Mouse (Mus musculus): Measurements from ENCODE around the gene Mgme1. TPM values are rescaled to one million over a fixed set of nuclear protein-coding genes. Genes with fewer than 3 reads are reported as not detected.
A peak's percentile ranks its signal among the peaks of the same experiment; 100 is the strongest.

Mgme1 gene
- polyA plus RNA-seq, 1 experiment from 2014 or later, result 22.6 TPM

DNA sequence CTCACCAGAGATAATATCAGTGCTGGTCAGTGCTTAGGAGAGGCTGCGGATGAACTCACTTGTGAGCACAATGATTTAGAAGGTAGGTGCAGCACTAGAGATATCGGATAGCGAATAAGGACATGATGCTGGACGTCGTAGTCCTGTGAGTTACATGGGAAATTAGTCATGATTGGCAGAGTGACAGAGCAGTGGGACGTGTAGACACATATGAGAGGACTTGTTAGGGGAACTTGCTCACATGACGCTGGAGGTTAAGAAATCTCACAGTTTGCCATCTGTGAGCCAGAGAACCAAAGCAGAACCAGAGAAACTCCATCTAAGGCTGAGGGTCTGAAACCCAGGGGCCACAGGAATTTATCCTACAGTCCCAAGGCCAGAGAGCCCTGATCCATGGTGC is 19.9 kb downstream of the Mgme1 start:
- ATAC-seq (ENCODE audit: low read depth), result no peak
- Histone ChIP-seq H3K4me1 (replicated peaks; ENCODE audit: control insufficient read depth, insufficient read depth, low read length) (no peaks in the 10 kb centered on the region), H3K36me3 (ENCODE audit: control insufficient read depth, insufficient read depth, low read length) (no peaks in the 10 kb centered on the region), H3K4me3 (ENCODE audit: low read length) (no peak overlapping the region), H3K4me2 (ENCODE audit: low read depth, low read length) (no peak overlapping the region), H3K9ac (ENCODE audit: low read length) (no peak overlapping the region), H3K9me3 (ENCODE audit: control insufficient read depth, low read length) (no peaks in the 10 kb centered on the region), H3K27ac (ENCODE audit: low read length) (no peak overlapping the region), H3K27me3 (ENCODE audit: control insufficient read depth, insufficient read depth, low read depth, low read length) (no peaks in the 10 kb centered on the region)
- WGBS, result 81% methylated on average over 7 of the region's 7 CpGs

DNA sequence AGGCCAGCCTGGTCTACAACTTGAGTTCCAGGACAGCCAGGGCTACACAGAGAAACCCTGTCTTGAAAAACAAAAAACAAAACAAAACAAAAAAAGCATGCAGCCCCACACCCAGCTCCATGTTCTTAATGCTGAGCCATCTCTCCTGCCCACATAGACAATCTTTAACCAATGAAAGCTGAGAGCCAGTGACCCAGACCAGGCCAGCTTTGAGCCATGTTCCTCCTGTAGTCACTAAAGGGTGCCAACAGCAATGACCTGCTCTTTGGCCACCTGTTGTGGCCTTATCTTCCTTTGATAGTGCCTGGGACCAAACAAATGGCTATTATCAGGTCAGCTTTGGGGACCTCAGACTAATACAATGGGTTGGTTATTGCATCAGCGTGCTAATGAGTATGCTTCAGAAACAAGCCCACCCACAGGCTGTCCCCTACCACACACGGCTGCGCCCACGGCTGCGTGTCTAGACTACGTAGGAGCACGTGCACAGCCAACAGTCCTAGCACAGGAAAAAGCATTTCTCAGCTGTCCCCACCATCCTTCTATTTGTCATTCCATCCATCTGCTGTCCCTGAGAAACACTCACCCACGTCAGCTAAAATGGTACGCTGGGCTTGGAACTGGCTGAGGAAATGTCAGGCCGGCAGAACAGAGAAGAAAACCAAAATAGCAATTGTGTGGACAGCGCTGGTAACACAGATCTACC is 21.3 kb downstream of the Mgme1 start:
- Histone ChIP-seq H3K27me3 (ENCODE audit: control insufficient read depth, insufficient read depth, low read depth, low read length) (no peaks in the 10 kb centered on the region), H3K9ac (ENCODE audit: low read length) (no peak overlapping the region), H3K9me3 (ENCODE audit: control insufficient read depth, low read length) (no peaks in the 10 kb centered on the region), H3K4me2 (ENCODE audit: low read depth, low read length) (no peak overlapping the region), H3K36me3 (ENCODE audit: control insufficient read depth, insufficient read depth, low read length) (no peaks in the 10 kb centered on the region), H3K4me1 (replicated peaks; ENCODE audit: control insufficient read depth, insufficient read depth, low read length) (no peaks in the 10 kb centered on the region), H3K27ac (ENCODE audit: low read length) (no peak overlapping the region), H3K4me3 (ENCODE audit: low read length) (no peak overlapping the region)
- no peak for ATAC-seq (ENCODE audit: low read depth)
- WGBS, result 68% methylated on average over 11 of the region's 11 CpGs

GRCm38 (mm10) chr2:144295145-144295735 is 24.8 kb downstream of the Mgme1 start:
- 51% methylated on average over 9 of the region's 9 CpGs for WGBS
- Histone ChIP-seq H3K36me3 (ENCODE audit: control insufficient read depth, insufficient read depth, low read length) (no peaks in the 10 kb centered on the region), H3K4me3 (ENCODE audit: low read length) (no peak overlapping the region), H3K9ac (ENCODE audit: low read length) (no peak overlapping the region), H3K9me3 (ENCODE audit: control insufficient read depth, low read length) (no peaks in the 10 kb centered on the region), H3K27me3 (ENCODE audit: control insufficient read depth, insufficient read depth, low read depth, low read length) (no peaks in the 10 kb centered on the region), H3K4me1 (replicated peaks; ENCODE audit: control insufficient read depth, insufficient read depth, low read length) (peaks cover 3% of the 10 kb centered on the region; the same call in 1 of the 2 replicates), H3K4me2 (ENCODE audit: low read depth, low read length) (no peak overlapping the region), H3K27ac (ENCODE audit: low read length) (no peak overlapping the region)
- no peak for ATAC-seq (ENCODE audit: low read depth)

DNA sequence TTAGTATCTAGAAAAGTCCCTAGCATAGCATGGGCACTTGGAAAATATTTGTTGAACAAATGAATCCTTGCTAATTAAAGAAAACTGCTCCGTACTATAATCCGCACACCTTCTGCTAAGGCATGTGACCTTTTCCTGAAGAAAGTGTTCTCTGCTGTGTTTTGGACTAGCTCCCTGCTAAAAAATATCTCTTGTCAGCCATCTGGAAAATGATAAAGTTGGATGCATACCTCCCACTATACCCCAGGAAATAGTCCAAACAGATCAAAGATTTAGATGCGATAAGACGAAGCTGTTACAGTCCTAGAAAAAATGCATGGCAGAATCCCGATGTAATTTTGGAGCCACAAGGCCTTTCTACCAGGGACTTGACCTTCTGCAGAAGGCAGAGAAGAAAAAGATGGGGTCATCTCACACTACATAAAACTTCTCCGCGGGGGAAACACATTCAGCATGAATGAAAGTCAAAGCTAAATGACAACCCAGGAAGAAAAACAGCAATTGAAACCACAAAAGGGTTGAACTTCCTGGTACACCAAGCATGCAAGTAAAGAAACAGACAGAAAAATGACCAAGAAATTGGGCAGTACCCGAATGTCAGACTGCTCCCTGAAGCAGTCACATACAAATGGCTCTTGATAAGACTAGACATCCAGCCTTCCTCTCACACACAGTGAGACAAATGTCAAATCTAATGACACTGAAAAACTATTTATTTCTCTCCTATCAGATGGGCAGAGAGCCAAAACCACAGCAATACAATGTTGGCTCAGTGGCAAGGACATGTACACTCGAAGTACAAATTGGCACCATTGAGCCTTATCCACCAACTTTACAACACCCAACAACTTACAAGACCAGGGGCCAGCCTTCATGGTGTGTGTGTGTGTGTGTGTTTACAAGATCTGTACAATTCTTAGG is 29.5 kb downstream of the Mgme1 start:
- Histone ChIP-seq H3K4me3 (ENCODE audit: low read length) (no peak overlapping the region), H3K4me1 (replicated peaks; ENCODE audit: control insufficient read depth, insufficient read depth, low read length) (peaks cover 4% of the 10 kb centered on the region; the same call in 1 of the 2 replicates), H3K9ac (ENCODE audit: low read length) (no peak overlapping the region), H3K4me2 (ENCODE audit: low read depth, low read length) (no peak overlapping the region), H3K9me3 (ENCODE audit: control insufficient read depth, low read length) (no peaks in the 10 kb centered on the region), H3K27ac (ENCODE audit: low read length) (no peak overlapping the region), H3K27me3 (ENCODE audit: control insufficient read depth, insufficient read depth, low read depth, low read length) (no peaks in the 10 kb centered on the region), H3K36me3 (ENCODE audit: control insufficient read depth, insufficient read depth, low read length) (no peaks in the 10 kb centered on the region)
- 0 out of 2 replicates have a peak, but pooled peaks have one; percentile 34 for ATAC-seq (ENCODE audit: low read depth)
- whole genome bisulfite sequencing, result 45% methylated on average over 9 of the region's 9 CpGs

- H3K9ac ChIP-seq (ENCODE audit: low read length), result no peak overlapping the region
- H3K4me3 ChIP-seq (ENCODE audit: low read length), result no peak overlapping the region
- WGBS, result 93% methylated on average over 11 of the region's 11 CpGs
- ATAC-seq (ENCODE audit: low read depth), result no peak
- no peak overlapping the region for H3K27ac ChIP-seq (ENCODE audit: low read length)
- peaks cover 4% of the 10 kb centered on the region; the same call in 1 of the 2 replicates for H3K4me1 ChIP-seq (replicated peaks; ENCODE audit: control insufficient read depth, insufficient read depth, low read length)
- no peaks in the 10 kb centered on the region for H3K9me3 ChIP-seq (ENCODE audit: control insufficient read depth, low read length)
- no peak overlapping the region for H3K4me2 ChIP-seq (ENCODE audit: low read depth, low read length)
- H3K27me3 ChIP-seq (ENCODE audit: control insufficient read depth, insufficient read depth, low read depth, low read length), result no peaks in the 10 kb centered on the region
- no peaks in the 10 kb centered on the region for H3K36me3 ChIP-seq (ENCODE audit: control insufficient read depth, insufficient read depth, low read length)
Observed at GRCm38 (mm10) chr2:144301101-144301500, 30.6 kb downstream of the Mgme1 start.

- Histone ChIP-seq H3K9ac (ENCODE audit: low read length) (no peak overlapping the region), H3K27me3 (ENCODE audit: control insufficient read depth, insufficient read depth, low read depth, low read length) (no peaks in the 10 kb centered on the region), H3K4me2 (ENCODE audit: low read depth, low read length) (no peak overlapping the region), H3K4me3 (ENCODE audit: low read length) (no peak overlapping the region), H3K4me1 (replicated peaks; ENCODE audit: control insufficient read depth, insufficient read depth, low read length) (no peaks in the 10 kb centered on the region), H3K36me3 (ENCODE audit: control insufficient read depth, insufficient read depth, low read length) (no peaks in the 10 kb centered on the region), H3K27ac (ENCODE audit: low read length) (no peak overlapping the region), H3K9me3 (ENCODE audit: control insufficient read depth, low read length) (no peaks in the 10 kb centered on the region)
- WGBS, result 65% methylated on average over 18 of the region's 18 CpGs
- ATAC-seq (ENCODE audit: low read depth), result no peak
Observed at GRCm38 (mm10) chr2:144305721-144306294, 35.3 kb downstream of the Mgme1 start.

DNA sequence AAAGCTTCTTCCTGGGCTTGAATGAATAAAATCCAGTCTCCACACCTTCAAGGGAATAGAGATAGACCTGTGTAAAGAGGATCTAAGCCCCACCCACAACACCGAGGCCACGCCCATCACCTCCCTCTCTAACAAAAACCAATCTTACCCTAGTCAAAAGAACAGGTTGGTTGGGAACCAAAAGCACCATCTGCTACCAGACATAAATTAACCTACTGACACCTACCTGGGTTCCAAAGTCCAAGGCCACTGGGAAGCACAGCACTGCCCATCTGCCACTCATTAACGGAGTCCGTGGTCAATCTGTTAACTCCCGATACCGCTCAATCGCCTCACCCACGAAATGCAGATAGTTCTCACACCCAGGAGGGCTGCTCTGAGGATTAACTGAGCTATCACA is 38.1 kb downstream of the Mgme1 start:
- WGBS, result 64% methylated on average over 8 of the region's 8 CpGs
- H3K27ac ChIP-seq (ENCODE audit: low read length), result no peak overlapping the region
- no peak overlapping the region for H3K9ac ChIP-seq (ENCODE audit: low read length)
- no peaks in the 10 kb centered on the region for H3K36me3 ChIP-seq (ENCODE audit: control insufficient read depth, insufficient read depth, low read length)
- no peak overlapping the region for H3K4me2 ChIP-seq (ENCODE audit: low read depth, low read length)
- H3K27me3 ChIP-seq (ENCODE audit: control insufficient read depth, insufficient read depth, low read depth, low read length), result no peaks in the 10 kb centered on the region
- no peak for ATAC-seq (ENCODE audit: low read depth)
- H3K9me3 ChIP-seq (ENCODE audit: control insufficient read depth, low read length), result no peaks in the 10 kb centered on the region
- no peak overlapping the region for H3K4me3 ChIP-seq (ENCODE audit: low read length)
- H3K4me1 ChIP-seq (replicated peaks; ENCODE audit: control insufficient read depth, insufficient read depth, low read length), result no peaks in the 10 kb centered on the region

- Histone ChIP-seq H3K27ac (ENCODE audit: low read length) (peak overlapping the region; percentile 18; the same call in 1 of the 2 replicates), H3K36me3 (ENCODE audit: control insufficient read depth, insufficient read depth, low read length) (no peaks in the 10 kb centered on the region), H3K9me3 (ENCODE audit: control insufficient read depth, low read length) (no peaks in the 10 kb centered on the region), H3K4me1 (replicated peaks; ENCODE audit: control insufficient read depth, insufficient read depth, low read length) (no peaks in the 10 kb centered on the region), H3K9ac (ENCODE audit: low read length) (no peak overlapping the region), H3K4me3 (ENCODE audit: low read length) (no peak overlapping the region), H3K27me3 (ENCODE audit: control insufficient read depth, insufficient read depth, low read depth, low read length) (no peaks in the 10 kb centered on the region), H3K4me2 (ENCODE audit: low read depth, low read length) (no peak overlapping the region)
- peak; percentile 74 for ATAC-seq (ENCODE audit: low read depth)
- 41% methylated on average over 5 of the region's 5 CpGs for WGBS
Observed at GRCm38 (mm10) chr2:144310273-144310672, 39.8 kb downstream of the Mgme1 start.

DNA sequence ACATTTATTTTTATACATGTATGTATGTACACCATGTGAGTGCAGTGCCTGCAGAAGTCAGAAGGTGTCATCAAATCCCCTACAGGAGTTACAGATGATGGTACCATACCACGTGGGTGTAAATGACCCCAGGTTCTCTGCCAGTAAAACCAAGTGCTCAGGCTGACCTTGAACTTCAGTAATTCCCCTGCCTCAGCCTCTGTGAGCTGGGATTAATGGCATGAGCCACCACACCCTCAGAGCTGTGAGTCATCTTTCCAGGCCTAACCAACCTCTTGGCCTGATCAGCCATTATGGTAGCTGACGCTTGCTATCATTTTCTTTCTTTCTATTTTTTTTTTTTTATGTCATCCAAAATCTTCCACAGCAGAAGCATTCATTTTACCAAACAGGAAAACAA is 40.9 kb downstream of the Mgme1 start:
- Histone ChIP-seq H3K36me3 (ENCODE audit: control insufficient read depth, insufficient read depth, low read length) (no peaks in the 10 kb centered on the region), H3K9me3 (ENCODE audit: control insufficient read depth, low read length) (no peaks in the 10 kb centered on the region), H3K27me3 (ENCODE audit: control insufficient read depth, insufficient read depth, low read depth, low read length) (no peaks in the 10 kb centered on the region), H3K27ac (ENCODE audit: low read length) (no peak overlapping the region), H3K4me2 (ENCODE audit: low read depth, low read length) (no peak overlapping the region), H3K9ac (ENCODE audit: low read length) (no peak overlapping the region), H3K4me3 (ENCODE audit: low read length) (no peak overlapping the region), H3K4me1 (replicated peaks; ENCODE audit: control insufficient read depth, insufficient read depth, low read length) (no peaks in the 10 kb centered on the region)
- 77% methylated on average over 2 of the region's 2 CpGs for WGBS
- no peak for ATAC-seq (ENCODE audit: low read depth)
